Mouse (Mus musculus): ENCODE results near the gene Cdr1. TPM values are rescaled to one million over a fixed set of nuclear protein-coding genes. Genes with fewer than 3 reads are reported as not detected.

Gene Cdr1
- polyA plus RNA-seq (2014; fragmentation: Nextera tagmentation; extraction: Ambion mirVana) = not detected in 2 replicates

GRCm38 (mm10) chrX:61185458-61185857, at the start of gene Cdr1:
Gene Cdr1, minus strand, starts transcription at chrX:61185558.
- DNase-seq (ENCODE audit: low spot score) = no peak

GRCm38 (mm10) chrX:61185869-61186268, 511 bp upstream of the Cdr1 start:
- Histone ChIP-seq H3K9ac (no peak overlapping the region), H3K27ac (no peak overlapping the region), H3K9me3 (ENCODE audit: control insufficient read depth, low read length) (peaks cover 24% of the 10 kb centered on the region), H3K27me3 (ENCODE audit: control insufficient read depth, insufficient read depth, low read length) (no peaks in the 10 kb centered on the region), H3K4me3 (replicated peaks; ENCODE audit: low read length) (no peak overlapping the region), H3K36me3 (replicated peaks; ENCODE audit: control insufficient read depth, insufficient read depth) (peaks cover 7% of the 10 kb centered on the region; the same call in 1 of the 2 replicates), H3K4me1 (replicated peaks; ENCODE audit: control insufficient read depth, insufficient read depth, low read length) (no peaks in the 10 kb centered on the region), H3K4me2 (replicated peaks) (no peak overlapping the region)
- 94% methylated on average over 6 of the region's 6 CpGs for WGBS
- DNase-seq (ENCODE audit: low spot score) = no peak
- ATAC-seq (ENCODE audit: low FRiP score) = no peak

More at GRCm38 (mm10) chrX:61185458-61185857, at the start of gene Cdr1:
- Histone ChIP-seq H3K4me1 (replicated peaks; ENCODE audit: control insufficient read depth, insufficient read depth, low read length) (no peaks in the 10 kb centered on the region), H3K27me3 (ENCODE audit: control insufficient read depth, insufficient read depth, low read length) (no peaks in the 10 kb centered on the region), H3K4me3 (replicated peaks; ENCODE audit: low read length) (no peak within 1 kb of the TSS), H3K4me2 (replicated peaks) (no peak within 1 kb of the TSS), H3K9ac (no peak within 1 kb of the TSS), H3K36me3 (replicated peaks; ENCODE audit: control insufficient read depth, insufficient read depth) (peaks cover 7% of the 10 kb centered on the region; the same call in 1 of the 2 replicates), H3K9me3 (ENCODE audit: control insufficient read depth, low read length) (peaks cover 24% of the 10 kb centered on the region), H3K27ac (no peak within 1 kb of the TSS)
- ATAC-seq (ENCODE audit: low FRiP score) = no peak
- 94% methylated on average over 6 of the region's 6 CpGs for WGBS

DNA sequence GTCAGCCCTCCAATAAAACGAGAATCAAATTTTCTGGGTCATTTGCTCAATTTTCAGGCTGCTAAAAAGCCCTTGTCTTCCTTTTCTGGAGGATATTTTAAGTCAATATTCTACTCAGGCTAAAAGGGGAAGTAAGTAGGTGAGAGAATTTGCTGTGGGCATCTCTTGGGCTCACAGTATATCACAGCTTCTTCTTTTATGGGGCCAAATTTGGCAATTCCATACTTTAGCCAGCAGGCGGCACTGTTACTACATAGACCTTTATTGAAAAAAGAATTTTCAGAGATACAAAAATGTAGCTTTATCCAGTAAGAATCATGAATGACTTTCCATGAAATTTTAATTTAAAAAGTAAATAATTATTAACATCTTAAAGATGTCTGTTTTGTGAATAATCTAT, 18.8 kb downstream of the Cdr1 start:
- DNase-seq (ENCODE audit: low spot score) (peak; percentile 76), ATAC-seq (ENCODE audit: low FRiP score) (no peak)
- Histone ChIP-seq H3K27me3 (ENCODE audit: control insufficient read depth, insufficient read depth, low read length) (no peaks in the 10 kb centered on the region), H3K9me3 (ENCODE audit: control insufficient read depth, low read length) (no peaks in the 10 kb centered on the region), H3K4me1 (replicated peaks; ENCODE audit: control insufficient read depth, insufficient read depth, low read length) (no peaks in the 10 kb centered on the region), H3K27ac (no peak overlapping the region), H3K36me3 (replicated peaks; ENCODE audit: control insufficient read depth, insufficient read depth) (no peaks in the 10 kb centered on the region), H3K9ac (no peak overlapping the region), H3K4me2 (replicated peaks) (no peak overlapping the region), H3K4me3 (replicated peaks; ENCODE audit: low read length) (no peak overlapping the region)
- WGBS = 38% methylated on average over 2 of the region's 2 CpGs

DNA sequence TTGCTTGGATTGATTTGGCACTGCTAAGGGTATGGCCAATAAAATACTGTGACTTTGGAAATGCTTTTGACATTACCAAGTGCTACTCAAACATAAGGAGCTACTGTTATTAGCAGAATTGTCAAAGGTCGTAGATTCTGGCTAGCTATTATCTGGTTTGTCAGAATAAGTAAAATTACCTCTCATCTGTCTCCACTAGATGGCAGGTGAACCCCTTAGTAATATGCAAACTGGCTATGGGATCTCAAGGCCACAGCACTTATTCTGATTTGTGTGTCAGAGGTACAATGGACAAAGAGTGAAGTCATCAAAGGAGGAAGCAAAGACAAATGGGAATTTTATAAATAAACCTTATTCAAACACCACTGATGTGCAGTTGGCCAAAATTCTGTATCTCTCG, 24.1 kb downstream of the Cdr1 start:
- DNase-seq (ENCODE audit: low spot score) (peak; percentile 29), ATAC-seq (ENCODE audit: low FRiP score) (no peak)
- Histone ChIP-seq H3K4me1 (replicated peaks; ENCODE audit: control insufficient read depth, insufficient read depth, low read length) (no peaks in the 10 kb centered on the region), H3K9ac (no peak overlapping the region), H3K9me3 (ENCODE audit: control insufficient read depth, low read length) (no peaks in the 10 kb centered on the region), H3K27ac (no peak overlapping the region), H3K27me3 (ENCODE audit: control insufficient read depth, insufficient read depth, low read length) (no peaks in the 10 kb centered on the region), H3K4me3 (replicated peaks; ENCODE audit: low read length) (no peak overlapping the region), H3K4me2 (replicated peaks) (no peak overlapping the region), H3K36me3 (replicated peaks; ENCODE audit: control insufficient read depth, insufficient read depth) (no peaks in the 10 kb centered on the region)
- 82% methylated on average over 2 of the region's 2 CpGs for WGBS

DNA sequence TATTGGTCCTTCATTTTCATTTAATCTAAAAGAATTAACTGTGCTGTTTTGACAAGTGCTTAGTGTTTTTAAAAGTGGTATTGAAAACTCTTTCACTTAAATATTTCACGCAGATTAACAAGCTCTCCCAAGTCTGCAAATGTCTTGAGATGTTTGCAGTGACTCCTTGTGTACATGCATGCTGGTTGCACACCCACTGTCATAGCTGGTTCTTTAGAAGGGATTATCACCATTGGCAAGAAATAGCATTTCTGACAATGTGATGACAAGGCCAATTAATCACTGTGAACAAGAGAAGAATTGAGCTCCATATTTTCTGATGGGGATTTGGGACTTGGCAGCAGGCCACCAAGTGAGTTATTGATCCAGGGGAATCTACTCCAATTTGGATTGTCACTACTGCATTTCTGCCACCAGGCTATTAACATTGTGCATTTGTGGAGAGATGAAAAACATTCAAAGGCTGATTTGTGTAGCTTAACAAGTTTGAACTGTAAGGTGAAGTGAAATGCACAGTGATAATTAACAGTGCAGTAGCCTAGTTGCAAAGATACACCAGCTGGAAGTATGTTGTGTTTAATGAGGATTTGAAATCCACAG, 30.6 kb downstream of the Cdr1 start:
- WGBS = 79% methylated on average over 1 of the region's 1 CpGs
- Histone ChIP-seq H3K27ac (no peak overlapping the region), H3K27me3 (ENCODE audit: control insufficient read depth, insufficient read depth, low read length) (no peaks in the 10 kb centered on the region), H3K9ac (no peak overlapping the region), H3K4me2 (replicated peaks) (no peak overlapping the region), H3K36me3 (replicated peaks; ENCODE audit: control insufficient read depth, insufficient read depth) (no peaks in the 10 kb centered on the region), H3K4me3 (replicated peaks; ENCODE audit: low read length) (no peak overlapping the region), H3K4me1 (replicated peaks; ENCODE audit: control insufficient read depth, insufficient read depth, low read length) (no peaks in the 10 kb centered on the region), H3K9me3 (ENCODE audit: control insufficient read depth, low read length) (no peaks in the 10 kb centered on the region)
- ATAC-seq (ENCODE audit: low FRiP score) (no peak), DNase-seq (ENCODE audit: low spot score) (no peak)

GRCm38 (mm10) chrX:61154246-61154645, 31.1 kb downstream of the Cdr1 start:
- WGBS = 61% methylated on average over 3 of the region's 3 CpGs

DNA sequence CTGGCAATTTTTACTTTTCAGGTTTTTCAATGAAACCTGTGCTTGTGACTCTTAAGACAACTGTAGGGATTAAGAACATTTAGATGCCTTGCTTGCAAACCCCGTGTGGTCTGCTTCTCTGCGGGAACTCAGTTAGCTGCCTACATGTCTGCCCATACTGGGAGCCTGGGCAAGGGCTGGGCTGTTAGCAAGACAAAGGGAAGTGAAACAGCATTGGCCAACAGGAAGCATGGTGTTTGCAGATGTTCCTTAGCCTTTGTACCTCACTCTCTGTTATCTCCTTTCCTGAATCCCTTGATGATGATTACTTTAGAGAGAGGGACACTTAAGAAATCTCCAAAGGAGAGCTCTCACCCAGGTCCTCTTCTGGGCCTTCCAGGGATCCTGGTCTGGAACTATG, 38.8 kb downstream of the Cdr1 start:
- ATAC-seq (ENCODE audit: low FRiP score) (no peak), DNase-seq (ENCODE audit: low spot score) (no peak)
- Histone ChIP-seq H3K4me1 (replicated peaks; ENCODE audit: control insufficient read depth, insufficient read depth, low read length) (no peaks in the 10 kb centered on the region), H3K36me3 (replicated peaks; ENCODE audit: control insufficient read depth, insufficient read depth) (no peaks in the 10 kb centered on the region), H3K4me2 (replicated peaks) (no peak overlapping the region), H3K4me3 (replicated peaks; ENCODE audit: low read length) (no peak overlapping the region), H3K27ac (no peak overlapping the region), H3K27me3 (ENCODE audit: control insufficient read depth, insufficient read depth, low read length) (no peaks in the 10 kb centered on the region), H3K9me3 (ENCODE audit: control insufficient read depth, low read length) (no peaks in the 10 kb centered on the region), H3K9ac (no peak overlapping the region)
- 32% methylated on average over 2 of the region's 2 CpGs for WGBS

More at GRCm38 (mm10) chrX:61154246-61154645, 31.1 kb downstream of the Cdr1 start:
- Histone ChIP-seq H3K4me3 (replicated peaks; ENCODE audit: low read length) (no peak overlapping the region), H3K27me3 (ENCODE audit: control insufficient read depth, insufficient read depth, low read length) (no peaks in the 10 kb centered on the region), H3K36me3 (replicated peaks; ENCODE audit: control insufficient read depth, insufficient read depth) (no peaks in the 10 kb centered on the region), H3K9ac (no peak overlapping the region), H3K27ac (no peak overlapping the region), H3K9me3 (ENCODE audit: control insufficient read depth, low read length) (no peaks in the 10 kb centered on the region), H3K4me1 (replicated peaks; ENCODE audit: control insufficient read depth, insufficient read depth, low read length) (no peaks in the 10 kb centered on the region), H3K4me2 (replicated peaks) (no peak overlapping the region)
- DNase-seq (ENCODE audit: low spot score) (no peak), ATAC-seq (ENCODE audit: low FRiP score) (no peak)

GRCm38 (mm10) chrX:61145416-61145815, 39.9 kb downstream of the Cdr1 start:
- 89% methylated on average over 2 of the region's 2 CpGs for WGBS
- Histone ChIP-seq H3K4me2 (replicated peaks) (no peak overlapping the region), H3K27ac (no peak overlapping the region), H3K4me1 (replicated peaks; ENCODE audit: control insufficient read depth, insufficient read depth, low read length) (no peaks in the 10 kb centered on the region), H3K27me3 (ENCODE audit: control insufficient read depth, insufficient read depth, low read length) (no peaks in the 10 kb centered on the region), H3K9me3 (ENCODE audit: control insufficient read depth, low read length) (no peaks in the 10 kb centered on the region), H3K4me3 (replicated peaks; ENCODE audit: low read length) (no peak overlapping the region), H3K9ac (no peak overlapping the region), H3K36me3 (replicated peaks; ENCODE audit: control insufficient read depth, insufficient read depth) (no peaks in the 10 kb centered on the region)
- DNase-seq (ENCODE audit: low spot score) = no peak
- no peak for ATAC-seq (ENCODE audit: low FRiP score)

DNA sequence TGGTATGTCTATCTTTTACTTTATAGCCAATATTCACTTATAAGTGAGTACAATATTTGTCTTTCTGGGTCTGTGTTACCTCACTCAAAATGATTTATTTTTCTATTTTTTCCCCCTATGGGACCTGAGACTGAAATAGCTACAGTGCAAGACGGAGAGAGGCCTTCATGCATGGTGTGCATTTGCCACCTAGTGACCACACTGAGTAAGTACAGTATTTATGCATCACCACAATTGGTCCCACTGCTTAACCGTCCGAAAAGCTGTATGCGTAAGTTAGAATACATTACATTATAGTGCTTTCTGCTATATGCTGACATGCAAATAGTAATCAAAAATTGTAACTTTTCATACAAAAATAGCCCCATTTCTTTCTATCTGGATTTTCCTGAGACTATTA, 50.8 kb downstream of the Cdr1 start:
- H3K4me3 ChIP-seq (replicated peaks; ENCODE audit: low read length) = no peak overlapping the region
- ATAC-seq (ENCODE audit: low FRiP score) (no peak), DNase-seq (ENCODE audit: low spot score) (no peak)
- H3K4me1 ChIP-seq (replicated peaks; ENCODE audit: control insufficient read depth, insufficient read depth, low read length) = no peaks in the 10 kb centered on the region
- no peaks in the 10 kb centered on the region for H3K27me3 ChIP-seq (ENCODE audit: control insufficient read depth, insufficient read depth, low read length)
- WGBS = 71% methylated on average over 4 of the region's 4 CpGs
- no peak overlapping the region for H3K27ac ChIP-seq
- H3K9me3 ChIP-seq (ENCODE audit: control insufficient read depth, low read length) = no peaks in the 10 kb centered on the region
- no peaks in the 10 kb centered on the region for H3K36me3 ChIP-seq (replicated peaks; ENCODE audit: control insufficient read depth, insufficient read depth)
- H3K4me2 ChIP-seq (replicated peaks) = no peak overlapping the region
- H3K9ac ChIP-seq = no peak overlapping the region
